Mouse (Mus musculus) stomach, postnatal 0 days (tissue): ENCODE measurements at regions not wholly inside any gene's neighbourhood (a gene's known extent, or its start where the extent isn't known, plus 50 kb on each side); places are given as distances from the start of the nearest gene placed in this dataset.

Experiments used
- ATAC-seq: fragments of 200-750 bp; cut with Nextera tagmentation; 2 replicates; pipeline ENCODE4 v1.8.0; 2017; ENCODE audit not compliant: low FRiP score, low TSS enrichment
- DNase-seq: peaks from one replicate; pipeline ENCODE4 v3.0.0-alpha.2; 2016; ENCODE audit warnings: low spot score
- H3K27ac ChIP-seq: fragments of 300-500 bp; sonication (generic); replicated peaks from 2 replicates; pipeline ENCODE4 v1.5.1; 2014; ENCODE audit warnings: mild to moderate bottlenecking, control low read depth
- H3K27me3 ChIP-seq: fragments of 300-500 bp; sonication (generic); 2 replicates; pipeline ENCODE4 v1.6.1; 2014; ENCODE audit warnings: low read length; ENCODE audit not compliant: control insufficient read depth, insufficient read depth
- H3K36me3 ChIP-seq: fragments of 300-500 bp; sonication (generic); 2 replicates; pipeline ENCODE4 v1.6.1; 2014; ENCODE audit warnings: low read length, mixed read lengths; ENCODE audit not compliant: control insufficient read depth, insufficient read depth
- H3K4me1 ChIP-seq: fragments of 300-500 bp; sonication (generic); replicated peaks from 2 replicates; pipeline ENCODE4 v1.6.1; 2014; ENCODE audit warnings: antibody characterized with exemption; ENCODE audit not compliant: control insufficient read depth, insufficient read depth
- H3K4me2 ChIP-seq: fragments of 300-500 bp; sonication (generic); replicated peaks from 2 replicates; pipeline ENCODE4 v1.6.1; 2014; ENCODE audit warnings: low read depth, mild to moderate bottlenecking, control low read depth, moderate library complexity
- H3K4me3 ChIP-seq: fragments of 300-500 bp; sonication (generic); 2 replicates; pipeline ENCODE4 v1.5.1; 2014; ENCODE audit warnings: low read depth, low read length, control low read depth
- H3K9ac ChIP-seq: fragments of 300-500 bp; sonication (generic); 2 replicates; pipeline ENCODE4 v1.6.1; 2014; ENCODE audit warnings: mild to moderate bottlenecking, low read length, control low read depth, mixed read lengths
- H3K9me3 ChIP-seq: fragments of 300-500 bp; sonication (generic); 2 replicates; pipeline ENCODE4 v1.6.1; 2016; ENCODE audit warnings: low read length; ENCODE audit not compliant: control insufficient read depth
- CTCF ChIP-seq: IDR thresholded peaks from 2 replicates; pipeline ENCODE4 v1.5.1; 2016; ENCODE audit warnings: antibody characterized with exemption, low read depth, mild to moderate bottlenecking, moderate library complexity
- EP300 ChIP-seq: optimal IDR thresholded peaks from 2 replicates; pipeline ENCODE3; 2016; ENCODE audit warnings: antibody characterized with exemption
- WGBS: fragments of 180-500 bp; shearing (Covaris S2); extraction: QIAGEN DNeasy Blood & Tissue Kit; methylation state at CpG from one replicate; pipeline ENCODE4 v1.1.7; 2014; 5-methylcytosine and 5-hydroxymethylcytosine counted together

GRCm38 (mm10) chr4:98189894-98190293, 193.2 kb downstream of the Tm2d1 start:
- H3K4me1 ChIP-seq: no peaks in the 10 kb centered on the region
- no peak overlapping the region for H3K4me3 ChIP-seq
- no peak overlapping the region for H3K27ac ChIP-seq
- 49% methylated on average over 1 of the region's 1 CpGs for WGBS
- no peaks in the 10 kb centered on the region for H3K27me3 ChIP-seq
- ATAC-seq (no peak), DNase-seq (no peak)
- H3K9ac ChIP-seq: no peak overlapping the region
- TF ChIP-seq EP300: no peak
- no peak for TF ChIP-seq CTCF
- no peaks in the 10 kb centered on the region for H3K9me3 ChIP-seq
- no peaks in the 10 kb centered on the region for H3K36me3 ChIP-seq
- H3K4me2 ChIP-seq: no peak overlapping the region

DNA sequence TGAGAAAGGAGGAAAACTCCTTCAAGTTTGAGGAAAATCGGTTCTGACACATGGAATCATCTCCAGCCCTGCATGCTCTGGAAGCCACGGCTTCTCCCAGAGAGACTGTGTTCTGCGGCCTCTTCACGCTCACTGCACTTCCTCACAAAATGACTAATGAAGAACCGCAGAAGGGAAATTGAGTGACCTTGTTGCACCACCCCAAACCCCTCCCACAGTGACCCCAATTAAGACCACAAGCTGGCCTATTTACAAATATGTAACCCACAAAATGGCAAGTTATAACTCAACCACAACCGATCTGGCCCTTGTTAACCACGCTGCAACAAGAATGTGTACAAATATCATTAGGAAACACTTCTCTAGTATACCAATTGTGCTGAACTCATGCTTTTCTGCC, 194.2 kb downstream of the Tm2d1 start:
- no peaks in the 10 kb centered on the region for H3K27me3 ChIP-seq
- 88% methylated on average over 7 of the region's 7 CpGs for WGBS

DNA sequence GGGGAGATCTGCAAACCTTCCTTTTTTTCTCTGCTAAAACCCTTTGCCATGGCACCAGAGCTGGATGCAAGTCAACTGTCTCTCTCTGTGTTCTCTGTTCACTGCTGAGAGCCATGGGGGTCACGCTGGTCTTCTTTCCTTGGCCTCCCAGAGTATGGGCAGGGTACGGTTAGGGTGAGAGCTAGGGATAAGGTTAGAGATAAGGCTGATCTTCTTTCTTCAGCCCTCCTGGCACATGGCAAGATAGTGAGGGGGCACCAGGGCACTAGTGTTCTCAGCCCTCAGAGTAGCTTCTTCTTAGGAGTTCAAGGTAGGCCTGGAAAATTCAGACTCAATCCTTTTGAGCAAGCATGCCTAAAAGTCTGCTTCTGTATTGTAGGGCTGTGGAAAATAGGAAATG, 196.1 kb downstream of the Tm2d1 start:
- Histone ChIP-seq H3K36me3 (no peaks in the 10 kb centered on the region), H3K27me3 (no peaks in the 10 kb centered on the region), H3K4me2 (no peak overlapping the region), H3K9ac (no peak overlapping the region), H3K27ac (no peak overlapping the region), H3K9me3 (no peaks in the 10 kb centered on the region), H3K4me3 (no peak overlapping the region), H3K4me1 (no peaks in the 10 kb centered on the region)
- DNase-seq (no peak), ATAC-seq (no peak)
- WGBS: 90% methylated on average over 2 of the region's 2 CpGs
- TF ChIP-seq EP300: no peak
- TF ChIP-seq CTCF: no peak

More for the DNA sequence above, 194.2 kb downstream of the Tm2d1 start:
- DNase-seq (no peak), ATAC-seq (no peak)
- Histone ChIP-seq H3K9me3 (no peaks in the 10 kb centered on the region), H3K4me2 (no peak overlapping the region), H3K36me3 (no peaks in the 10 kb centered on the region), H3K9ac (no peak overlapping the region), H3K4me1 (no peaks in the 10 kb centered on the region), H3K4me3 (no peak overlapping the region), H3K27ac (no peak overlapping the region)
- TF ChIP-seq CTCF (no peak), EP300 (no peak)

DNA sequence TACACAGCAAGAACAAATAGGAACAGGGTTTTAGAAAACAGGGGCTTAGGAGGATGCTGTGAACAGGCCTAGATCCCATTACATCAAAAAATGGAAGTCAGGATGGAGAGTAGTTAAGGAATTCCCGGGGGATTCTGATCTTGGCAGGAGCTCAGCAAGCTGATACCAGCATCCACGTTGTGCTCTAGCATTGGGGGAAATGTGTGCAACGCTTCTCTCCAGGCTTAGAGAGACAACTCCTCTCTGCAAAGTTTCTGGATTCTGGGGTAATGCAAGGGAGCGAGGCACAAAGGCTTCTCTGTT, 201.1 kb downstream of the Tm2d1 start:
- Histone ChIP-seq H3K27ac (no peak overlapping the region), H3K4me1 (no peaks in the 10 kb centered on the region), H3K9me3 (no peaks in the 10 kb centered on the region), H3K36me3 (no peaks in the 10 kb centered on the region), H3K4me3 (no peak overlapping the region), H3K27me3 (no peaks in the 10 kb centered on the region), H3K4me2 (no peak overlapping the region), H3K9ac (no peak overlapping the region)
- DNase-seq (no peak), ATAC-seq (no peak)
- WGBS: 32% methylated on average over 4 of the region's 4 CpGs
- TF ChIP-seq CTCF (no peak), EP300 (no peak)

GRCm38 (mm10) chr4:98181185-98182052, 201.7 kb downstream of the Tm2d1 start:
- Histone ChIP-seq H3K4me1 (no peaks in the 10 kb centered on the region), H3K36me3 (no peaks in the 10 kb centered on the region), H3K4me2 (no peak overlapping the region), H3K27me3 (no peaks in the 10 kb centered on the region), H3K9ac (no peak overlapping the region), H3K9me3 (no peaks in the 10 kb centered on the region), H3K27ac (no peak overlapping the region), H3K4me3 (no peak overlapping the region)
- no peak for DNase-seq
- ATAC-seq: no peak
- no peak for TF ChIP-seq CTCF
- no peak for TF ChIP-seq EP300
- 64% methylated on average over 12 of the region's 12 CpGs for WGBS

GRCm38 (mm10) chr4:98180336-98180735, 202.8 kb downstream of the Tm2d1 start:
- H3K4me3 ChIP-seq: no peak overlapping the region
- H3K27me3 ChIP-seq: no peaks in the 10 kb centered on the region
- TF ChIP-seq CTCF: no peak
- TF ChIP-seq EP300: no peak
- H3K4me1 ChIP-seq: no peaks in the 10 kb centered on the region
- H3K9me3 ChIP-seq: no peaks in the 10 kb centered on the region
- 39% methylated on average over 10 of the region's 10 CpGs for WGBS
- H3K36me3 ChIP-seq: no peaks in the 10 kb centered on the region
- H3K9ac ChIP-seq: no peak overlapping the region
- no peak overlapping the region for H3K4me2 ChIP-seq
- no peak overlapping the region for H3K27ac ChIP-seq
- no peak for DNase-seq
- ATAC-seq: no peak
